Mouse (Mus musculus): ENCODE data around the gene 1700012B09Rik. TPM values are rescaled to one million over a fixed set of nuclear protein-coding genes. Genes with fewer than 3 reads are reported as not detected.

1700012B09Rik gene
- polyA plus RNA-seq, 1 experiment from 2014 or later: not detected

- Histone ChIP-seq H3K27ac (replicated peaks; ENCODE audit: low read depth, low read length) (no peak overlapping the region), H3K4me2 (ENCODE audit: low read depth, severe bottlenecking) (no peak overlapping the region), H3K4me3 (ENCODE audit: low read depth, low read length) (no peak overlapping the region), H3K4me1 (ENCODE audit: control insufficient read depth, insufficient read depth, low read length) (peaks cover 9% of the 10 kb centered on the region; the same call in 1 of the 2 replicates), H3K9me3 (ENCODE audit: control insufficient read depth, low read length) (no peaks in the 10 kb centered on the region), H3K36me3 (ENCODE audit: control insufficient read depth, insufficient read depth, low read length) (no peaks in the 10 kb centered on the region), H3K27me3 (ENCODE audit: control insufficient read depth, insufficient read depth, low read length) (0 out of 2 replicates have a peak, but pooled peaks cover 2% of the 10 kb centered on the region), H3K9ac (ENCODE audit: low read length) (no peak overlapping the region)
- WGBS: 83% methylated on average over 2 of the region's 2 CpGs
- no peak for ATAC-seq (ENCODE audit: insufficient number of reproducible peaks, low FRiP score, low TSS enrichment, low read depth)
- DNase-seq (ENCODE audit: low spot score): no peak
Observed at GRCm38 (mm10) chr9:14772074-14772473, 1.2 kb upstream of the 1700012B09Rik start.

- Histone ChIP-seq H3K9me3 (ENCODE audit: control insufficient read depth, low read length) (no peaks in the 10 kb centered on the region), H3K4me3 (ENCODE audit: low read depth, low read length) (no peak overlapping the region), H3K27me3 (ENCODE audit: control insufficient read depth, insufficient read depth, low read length) (0 out of 2 replicates have a peak, but pooled peaks cover 2% of the 10 kb centered on the region), H3K4me2 (ENCODE audit: low read depth, severe bottlenecking) (no peak overlapping the region), H3K27ac (replicated peaks; ENCODE audit: low read depth, low read length) (no peak overlapping the region), H3K36me3 (ENCODE audit: control insufficient read depth, insufficient read depth, low read length) (no peaks in the 10 kb centered on the region), H3K4me1 (ENCODE audit: control insufficient read depth, insufficient read depth, low read length) (peaks cover 9% of the 10 kb centered on the region; the same call in 1 of the 2 replicates), H3K9ac (ENCODE audit: low read length) (no peak overlapping the region)
- 58% methylated on average over 6 of the region's 6 CpGs for WGBS
- DNase-seq (ENCODE audit: low spot score): no peak
- ATAC-seq (ENCODE audit: insufficient number of reproducible peaks, low FRiP score, low TSS enrichment, low read depth): no peak
Observed at GRCm38 (mm10) chr9:14769811-14770210, 1.0 kb downstream of the 1700012B09Rik start.

GRCm38 (mm10) chr9:14764765-14765164 is 6.1 kb downstream of the 1700012B09Rik start:
- H3K4me2 ChIP-seq (ENCODE audit: low read depth, severe bottlenecking): no peak overlapping the region
- 0 out of 2 replicates have a peak, but pooled peaks cover 2% of the 10 kb centered on the region for H3K27me3 ChIP-seq (ENCODE audit: control insufficient read depth, insufficient read depth, low read length)
- no peak overlapping the region for H3K27ac ChIP-seq (replicated peaks; ENCODE audit: low read depth, low read length)
- peak; percentile 76 for DNase-seq (ENCODE audit: low spot score)
- no peak; the same call in 1 of the 2 replicates for ATAC-seq (ENCODE audit: insufficient number of reproducible peaks, low FRiP score, low TSS enrichment, low read depth)
- no peak overlapping the region for H3K4me3 ChIP-seq (ENCODE audit: low read depth, low read length)
- H3K36me3 ChIP-seq (ENCODE audit: control insufficient read depth, insufficient read depth, low read length): no peaks in the 10 kb centered on the region
- no peaks in the 10 kb centered on the region for H3K4me1 ChIP-seq (ENCODE audit: control insufficient read depth, insufficient read depth, low read length)
- no peaks in the 10 kb centered on the region for H3K9me3 ChIP-seq (ENCODE audit: control insufficient read depth, low read length)
- H3K9ac ChIP-seq (ENCODE audit: low read length): no peak overlapping the region
- 25% methylated on average over 7 of the region's 7 CpGs for WGBS

GRCm38 (mm10) chr9:14759261-14759660 is 11.6 kb downstream of the 1700012B09Rik start:
- no peak overlapping the region for H3K4me2 ChIP-seq (ENCODE audit: low read depth, severe bottlenecking)
- H3K4me1 ChIP-seq (ENCODE audit: control insufficient read depth, insufficient read depth, low read length): no peaks in the 10 kb centered on the region
- no peak overlapping the region for H3K9ac ChIP-seq (ENCODE audit: low read length)
- no peak overlapping the region for H3K4me3 ChIP-seq (ENCODE audit: low read depth, low read length)
- DNase-seq (ENCODE audit: low spot score) (no peak), ATAC-seq (ENCODE audit: insufficient number of reproducible peaks, low FRiP score, low TSS enrichment, low read depth) (no peak)
- H3K27ac ChIP-seq (replicated peaks; ENCODE audit: low read depth, low read length): no peak overlapping the region
- no peaks in the 10 kb centered on the region for H3K9me3 ChIP-seq (ENCODE audit: control insufficient read depth, low read length)
- H3K27me3 ChIP-seq (ENCODE audit: control insufficient read depth, insufficient read depth, low read length): no peaks in the 10 kb centered on the region
- H3K36me3 ChIP-seq (ENCODE audit: control insufficient read depth, insufficient read depth, low read length): no peaks in the 10 kb centered on the region

- no peak overlapping the region for H3K4me3 ChIP-seq (ENCODE audit: low read depth, low read length)
- DNase-seq (ENCODE audit: low spot score) (no peak), ATAC-seq (ENCODE audit: insufficient number of reproducible peaks, low FRiP score, low TSS enrichment, low read depth) (no peak)
- WGBS: 71% methylated on average over 7 of the region's 7 CpGs
- no peak overlapping the region for H3K9ac ChIP-seq (ENCODE audit: low read length)
- no peak overlapping the region; the same call in 1 of the 2 replicates for H3K4me2 ChIP-seq (ENCODE audit: low read depth, severe bottlenecking)
- no peak overlapping the region for H3K27ac ChIP-seq (replicated peaks; ENCODE audit: low read depth, low read length)
- no peaks in the 10 kb centered on the region for H3K36me3 ChIP-seq (ENCODE audit: control insufficient read depth, insufficient read depth, low read length)
- no peaks in the 10 kb centered on the region for H3K27me3 ChIP-seq (ENCODE audit: control insufficient read depth, insufficient read depth, low read length)
- no peaks in the 10 kb centered on the region for H3K9me3 ChIP-seq (ENCODE audit: control insufficient read depth, low read length)
- no peaks in the 10 kb centered on the region for H3K4me1 ChIP-seq (ENCODE audit: control insufficient read depth, insufficient read depth, low read length)
Observed at GRCm38 (mm10) chr9:14758590-14758989, 12.2 kb downstream of the 1700012B09Rik start.

GRCm38 (mm10) chr9:14754469-14754868 is 16.4 kb downstream of the 1700012B09Rik start:
- ATAC-seq (ENCODE audit: insufficient number of reproducible peaks, low FRiP score, low TSS enrichment, low read depth) (no peak), DNase-seq (ENCODE audit: low spot score) (no peak)
- Histone ChIP-seq H3K36me3 (ENCODE audit: control insufficient read depth, insufficient read depth, low read length) (no peaks in the 10 kb centered on the region), H3K4me1 (ENCODE audit: control insufficient read depth, insufficient read depth, low read length) (peaks cover 4% of the 10 kb centered on the region; the same call in 1 of the 2 replicates), H3K9me3 (ENCODE audit: control insufficient read depth, low read length) (no peaks in the 10 kb centered on the region), H3K27me3 (ENCODE audit: control insufficient read depth, insufficient read depth, low read length) (no peaks in the 10 kb centered on the region), H3K4me3 (ENCODE audit: low read depth, low read length) (no peak overlapping the region), H3K27ac (replicated peaks; ENCODE audit: low read depth, low read length) (no peak overlapping the region), H3K4me2 (ENCODE audit: low read depth, severe bottlenecking) (no peak overlapping the region), H3K9ac (ENCODE audit: low read length) (no peak overlapping the region)
- WGBS: 89% methylated on average over 3 of the region's 3 CpGs

GRCm38 (mm10) chr9:14753947-14754346 is 16.9 kb downstream of the 1700012B09Rik start:
- Histone ChIP-seq H3K4me2 (ENCODE audit: low read depth, severe bottlenecking) (no peak overlapping the region), H3K9ac (ENCODE audit: low read length) (no peak overlapping the region), H3K27ac (replicated peaks; ENCODE audit: low read depth, low read length) (no peak overlapping the region), H3K9me3 (ENCODE audit: control insufficient read depth, low read length) (no peaks in the 10 kb centered on the region), H3K4me3 (ENCODE audit: low read depth, low read length) (no peak overlapping the region), H3K27me3 (ENCODE audit: control insufficient read depth, insufficient read depth, low read length) (no peaks in the 10 kb centered on the region), H3K4me1 (ENCODE audit: control insufficient read depth, insufficient read depth, low read length) (peaks cover 4% of the 10 kb centered on the region; the same call in 1 of the 2 replicates), H3K36me3 (ENCODE audit: control insufficient read depth, insufficient read depth, low read length) (no peaks in the 10 kb centered on the region)
- no peak for DNase-seq (ENCODE audit: low spot score)
- ATAC-seq (ENCODE audit: insufficient number of reproducible peaks, low FRiP score, low TSS enrichment, low read depth): no peak

- Histone ChIP-seq H3K9ac (ENCODE audit: low read length) (peak within 1 kb of the TSS; percentile 77), H3K36me3 (ENCODE audit: control insufficient read depth, insufficient read depth, low read length) (no peaks in the 10 kb centered on the region), H3K4me1 (ENCODE audit: control insufficient read depth, insufficient read depth, low read length) (peaks cover 4% of the 10 kb centered on the region; the same call in 1 of the 2 replicates), H3K9me3 (ENCODE audit: control insufficient read depth, low read length) (no peaks in the 10 kb centered on the region), H3K4me3 (ENCODE audit: low read depth, low read length) (peak within 1 kb of the TSS; percentile 58), H3K27me3 (ENCODE audit: control insufficient read depth, insufficient read depth, low read length) (no peaks in the 10 kb centered on the region), H3K27ac (replicated peaks; ENCODE audit: low read depth, low read length) (no peak within 1 kb of the TSS; the same call in 1 of the 2 replicates), H3K4me2 (ENCODE audit: low read depth, severe bottlenecking) (peak within 1 kb of the TSS; percentile 90)
- DNase-seq (ENCODE audit: low spot score) (no peak), ATAC-seq (ENCODE audit: insufficient number of reproducible peaks, low FRiP score, low TSS enrichment, low read depth) (peak; percentile 87)
- whole genome bisulfite sequencing: under 1% methylated on average over 23 of the region's 28 CpGs
Observed at GRCm38 (mm10) chr9:14752001-14752522, 18.8 kb downstream of the 1700012B09Rik start, which contains the start of gene Fut4. Fut4 (minus strand) TSS chr9:14752393.
